Comparison of ENCODE assay signal across 7 mouse cellular contexts in the genomic region with DNA sequence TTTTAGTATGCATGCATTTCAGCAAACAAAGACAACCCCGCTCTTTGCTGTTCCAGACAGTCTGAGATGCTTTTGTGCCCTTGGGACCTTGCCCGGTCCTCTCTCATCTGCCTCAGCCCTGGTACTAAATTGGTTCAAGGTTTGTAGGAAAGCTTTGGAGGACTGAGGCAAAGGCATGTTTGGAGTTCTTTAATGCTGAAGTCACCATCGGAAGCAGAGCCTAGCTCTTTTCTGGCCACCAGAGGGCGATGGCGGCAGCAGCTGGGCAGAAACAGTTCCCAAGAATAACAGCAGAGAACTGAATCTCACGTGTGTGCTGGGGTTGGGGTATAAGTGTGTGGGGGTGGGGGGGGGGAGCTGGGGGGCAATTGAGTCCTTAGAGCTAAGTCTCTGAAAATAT. TPM values are rescaled to one million over a fixed set of nuclear protein-coding genes. Genes with fewer than 3 reads are reported as not detected.
A peak's percentile ranks its signal among the peaks of the same experiment; 100 is the strongest.
DNase-seq lines count a peak whose midpoint lies in the region; TF ChIP-seq lines count a peak whose summit lies in the region.

No protein-coding gene starts in this region.

- no peak for TF ChIP-seq EP300 in CH12.LX (IDR thresholded peaks at IDR 0.05; ENCODE audit: low read length)

- TF ChIP-seq RAD21 in CH12.LX (IDR thresholded peaks at IDR 0.05; ENCODE audit: low read depth, low read length), result peak; percentile 74

- no peak overlapping the region for H3K27ac ChIP-seq in CH12.LX (ENCODE audit: insufficient read depth, low read depth)
- H3K27ac ChIP-seq in layer of hippocampus, adult 2 months, result no peak overlapping the region

- TF ChIP-seq CTCF in CH12.LX (conservative IDR thresholded peaks at IDR 0.05 in 1 of 2, IDR thresholded peaks at IDR 0.05 in 1 of 2; ENCODE audit: low read depth in 2 of 2, low read length in 2 of 2), result peak; percentile 67 to 84
- peak; percentile 80 for TF ChIP-seq CTCF in layer of hippocampus, adult 2 months (conservative IDR thresholded peaks at IDR 0.05)

- in situ Hi-C loops in CH12.LX (cut with MboI; ENCODE audit: low pct_ligation_motif_present, low pct_unique_long_range_greater_than_20kb, low sequenced_read_pairs), result no loop called here

- dilution Hi-C loops in CH12.LX (cut with MboI; ENCODE audit: extremely low pct_ligation_motif_present, extremely low pct_unique_long_range_greater_than_20kb, low sequenced_read_pairs), result no loop called here

- intact Hi-C loops in gastrocnemius, postnatal 14 days (cut with DNase I; ENCODE audit: low total_unique reads), result loop anchor here (2.0 to 5.0 kb wide), 4 partner anchors 272 to 568 kb away; no protein-coding TSS in a partner anchor

- peaks cover 6% of the 10 kb centered on the region for H3K9me3 ChIP-seq in CH12.LX (replicated peaks; ENCODE audit: low read length)

- DNase-seq in CH12.LX (ENCODE audit: extremely low read depth) (peak; percentile 64), NIH3T3 (ENCODE audit: low read depth) (peak; percentile 90)
- peak; percentile 84 for DNase-seq in cerebellum, postnatal 36 days
- DNase-seq in gastrocnemius, postnatal 14 days, result peak; percentile 73
- DNase-seq in layer of hippocampus, adult 2 months (ENCODE audit: low spot score in 2 of 2), result peak; percentile 75 to 82
- peak; percentile 77 to 83 for DNase-seq in lung, postnatal 4 days
- peak; percentile 20 to 32 for DNase-seq in thymus, adult 18-20 months

- no peaks in the 10 kb centered on the region for H3K27me3 ChIP-seq in CH12.LX (replicated peaks)

- H3K79me2 ChIP-seq in CH12.LX (replicated peaks; ENCODE audit: control insufficient read depth, extremely low read depth, insufficient read depth, poor library complexity, severe bottlenecking), result no peaks in the 10 kb centered on the region

- H3K9ac ChIP-seq in CH12.LX (ENCODE audit: insufficient read depth, low read depth), result no peak overlapping the region

- H3K36me3 ChIP-seq in CH12.LX (replicated peaks in 1 of 2; ENCODE audit: control insufficient read depth in 1 of 2, insufficient read depth in 1 of 2, low read length in 1 of 2), result no peaks in the 10 kb centered on the region

- H3K4me2 ChIP-seq in CH12.LX (ENCODE audit: insufficient read depth, low read depth, poor library complexity, severe bottlenecking), result no peak overlapping the region

- TF ChIP-seq POLR2A in CH12.LX (IDR thresholded peaks at IDR 0.05; ENCODE audit: low read depth, low read length), result no peak

- H3K4me3 ChIP-seq in CH12.LX (replicated peaks in 1 of 3; ENCODE audit: low read depth in 2 of 3, low read length in 2 of 3, poor library complexity in 1 of 3), result no peak overlapping the region
- no peak overlapping the region for H3K4me3 ChIP-seq in layer of hippocampus, adult 2 months

- peaks cover 0 to 7% of the 10 kb centered on the region in 2 experiments; a peak in 2 of 4 replicates for H3K4me1 ChIP-seq in CH12.LX (ENCODE audit: control insufficient read depth in 1 of 2, insufficient read depth in 2 of 2)

TF ChIP-seq in CH12.LX, 34 proteins besides CTCF, POLR2A, EP300 and RAD21:
- TF ChIP-seq ZMIZ1 (IDR thresholded peaks at IDR 0.05; ENCODE audit: low read depth, low read length), result no peak
- TF ChIP-seq MYC (IDR thresholded peaks at IDR 0.05; ENCODE audit: low read depth, low read length), result no peak
- TF ChIP-seq UBTF (IDR thresholded peaks at IDR 0.05; ENCODE audit: low read depth, low read length), result no peak
- TF ChIP-seq USF2 (conservative IDR thresholded peaks at IDR 0.05; ENCODE audit: low read depth, low read length), result no peak
- no peak for TF ChIP-seq E2F4 (IDR thresholded peaks at IDR 0.05; ENCODE audit: insufficient replicate concordance, low read depth, low read length)
- TF ChIP-seq POLR2AphosphoS2 (IDR thresholded peaks at IDR 0.05; ENCODE audit: low read depth, low read length), result no peak
- no peak for TF ChIP-seq PAX5 (IDR thresholded peaks at IDR 0.05; ENCODE audit: low read length)
- TF ChIP-seq JUN (IDR thresholded peaks at IDR 0.05; ENCODE audit: insufficient read depth, low read depth, low read length), result no peak
- peak; percentile 30; the same call in 1 of the 2 replicates for TF ChIP-seq ELF1 (IDR thresholded peaks at IDR 0.05; ENCODE audit: low read depth, low read length)
- no peak for TF ChIP-seq MAX (IDR thresholded peaks at IDR 0.05; ENCODE audit: low read length)
- TF ChIP-seq MAFK (IDR thresholded peaks at IDR 0.05; ENCODE audit: insufficient replicate concordance, low read length), result no peak
- no peak for TF ChIP-seq USF1 (IDR thresholded peaks at IDR 0.05; ENCODE audit: low read depth, low read length)
- TF ChIP-seq TBP (conservative IDR thresholded peaks at IDR 0.05; ENCODE audit: low read depth, low read length), result no peak
- no peak for TF ChIP-seq NELFE (IDR thresholded peaks at IDR 0.05; ENCODE audit: low read depth, low read length)
- 0 out of 2 replicates have a peak, but pooled peaks have one; percentile 20 for TF ChIP-seq IRF4 (IDR thresholded peaks at IDR 0.05; ENCODE audit: low read depth, low read length)
- TF ChIP-seq MXI1 (IDR thresholded peaks at IDR 0.05; ENCODE audit: low read depth, low read length), result no peak
- no peak for TF ChIP-seq ZKSCAN1 (IDR thresholded peaks at IDR 0.05; ENCODE audit: borderline replicate concordance, low read depth, low read length)
- TF ChIP-seq JUND (conservative IDR thresholded peaks at IDR 0.05; ENCODE audit: low read depth, low read length), result no peak
- no peak for TF ChIP-seq NRF1 (IDR thresholded peaks at IDR 0.05; ENCODE audit: low read depth, low read length)
- TF ChIP-seq ETS1 (conservative IDR thresholded peaks at IDR 0.05; ENCODE audit: low read depth, low read length), result no peak
- TF ChIP-seq MEF2A (IDR thresholded peaks at IDR 0.05; ENCODE audit: borderline replicate concordance, low read depth, low read length), result no peak
- TF ChIP-seq ZC3H11A (IDR thresholded peaks at IDR 0.05; ENCODE audit: low read depth, low read length), result peak; percentile 50; the same call in 1 of the 2 replicates
- no peak for TF ChIP-seq MAZ (IDR thresholded peaks at IDR 0.05; ENCODE audit: low read depth, low read length)
- 0 out of 2 replicates have a peak, but pooled peaks have one; percentile 25 for TF ChIP-seq TCF12 (IDR thresholded peaks at IDR 0.05; ENCODE audit: low read depth, low read length)
- TF ChIP-seq HCFC1 (IDR thresholded peaks at IDR 0.05; ENCODE audit: low read depth, low read length), result no peak
- no peak for TF ChIP-seq ZNF384 (IDR thresholded peaks at IDR 0.05; ENCODE audit: low read depth, low read length)
- no peak for TF ChIP-seq CHD1 (IDR thresholded peaks at IDR 0.05; ENCODE audit: low read depth, low read length)
- TF ChIP-seq SMC3 (IDR thresholded peaks at IDR 0.05; ENCODE audit: low read depth, low read length), result peak; percentile 92
- TF ChIP-seq SIN3A (IDR thresholded peaks at IDR 0.05; ENCODE audit: low read length), result no peak
- TF ChIP-seq RCOR1 (conservative IDR thresholded peaks at IDR 0.05; ENCODE audit: low read depth, low read length), result no peak
- no peak for TF ChIP-seq CHD2 (IDR thresholded peaks at IDR 0.05; ENCODE audit: low read length)
- peak; percentile 78 for TF ChIP-seq BHLHE40 (IDR thresholded peaks at IDR 0.05; ENCODE audit: low read depth, low read length)
- no peak for TF ChIP-seq KAT2A (IDR thresholded peaks at IDR 0.05; ENCODE audit: insufficient replicate concordance, low read length)
- TF ChIP-seq GABPA (IDR thresholded peaks at IDR 0.05; ENCODE audit: insufficient replicate concordance, low read depth, low read length), result no peak

RNA-seq across cellular contexts. Expression of gene Slit3, which starts 1.7 kb away (rescaled TPM):
- total RNA-seq in CH12.LX (2012; rRNA removed) (0.42 and 0.55 TPM in 2 replicates), CH12.LX (2014; rRNA removed) (2.6 and 2.8 TPM in 2 replicates)
- polyA plus RNA-seq in CH12.LX (2012; ENCODE audit: insufficient read length, low read depth), result 4.8 and 5.5 TPM in 2 replicates
- 10 to 100 TPM; 11.0 to 12.1 TPM for total RNA-seq in gastrocnemius, postnatal 14 days (2021)
- 100 to 1,000 TPM in 1 of 2 experiments, 10 to 100 TPM in 1; 98.9 to 106 TPM for total RNA-seq in layer of hippocampus, adult 2 months (2021)

Comparison
In these comparisons a context has a peak if more than half of its experiments do, and no peak if none do; other contexts are left out.
1. DNase-seq: peak in every context shown above with its lines; median percentile 90 in NIH3T3; 84 in cerebellum, postnatal 36 days; 80 in lung, postnatal 4 days; 78 in layer of hippocampus, adult 2 months; 73 in gastrocnemius, postnatal 14 days; 64 in CH12.LX; 26 in thymus, adult 18-20 months.
2. RNA of gene Slit3, which starts 1.7 kb away (total RNA-seq): 98.9 to 106 TPM in layer of hippocampus, adult 2 months; 11.0 to 12.1 TPM in gastrocnemius, postnatal 14 days and 0.42 to 2.8 TPM in CH12.LX; every median in the first group is over 4 times any median in the second.